Mouse (Mus musculus) forebrain, embryonic 12.5 days (tissue): ENCODE measurements around the gene Tk1. TPM values are rescaled to one million over a fixed set of nuclear protein-coding genes. Genes with fewer than 3 reads are reported as not detected.

Source experiments
- ATAC-seq: fragments of 200-750 bp; cut with Nextera tagmentation; 2 replicates; pipeline ENCODE4 v1.8.0; 2017; ENCODE audit warnings: moderate TSS enrichment; ENCODE audit not compliant: low FRiP score
- H3K27ac ChIP-seq: fragments of 300-500 bp; sonication (generic); 2 replicates; pipeline ENCODE4 v1.5.1; 2016; ENCODE audit warnings: mild to moderate bottlenecking
- H3K27me3 ChIP-seq: fragments of 300-500 bp; sonication (generic); 2 replicates; pipeline ENCODE4 v1.6.1; 2016; ENCODE audit warnings: mild to moderate bottlenecking
- H3K36me3 ChIP-seq: fragments of 300-500 bp; sonication (generic); replicated peaks from 2 replicates; pipeline ENCODE4 v1.6.1; 2016; ENCODE audit warnings: mild to moderate bottlenecking
- H3K4me1 ChIP-seq: fragments of 300-500 bp; sonication (generic); 2 replicates; pipeline ENCODE4 v1.6.1; 2016
- H3K4me2 ChIP-seq: fragments of 300-500 bp; sonication (generic); 2 replicates; pipeline ENCODE4 v1.6.1; 2016; ENCODE audit warnings: mild to moderate bottlenecking, moderate library complexity
- H3K4me3 ChIP-seq: fragments of 300-500 bp; sonication (generic); replicated peaks from 2 replicates; pipeline ENCODE4 v1.5.1; 2016; ENCODE audit warnings: mild to moderate bottlenecking
- H3K9ac ChIP-seq: fragments of 300-500 bp; sonication (generic); 2 replicates; pipeline ENCODE4 v1.6.1; 2016; ENCODE audit warnings: mild to moderate bottlenecking
- H3K9me3 ChIP-seq: fragments of 300-500 bp; sonication (generic); 2 replicates; pipeline ENCODE4 v1.6.1; 2016
- WGBS: fragments of 180-500 bp; shearing (Covaris S2); methylation state at CpG from one replicate; pipeline ENCODE4 v1.1.7; 2016; 5-methylcytosine and 5-hydroxymethylcytosine counted together
- polyA plus RNA-seq: library from polyadenylated mRNA; unstranded; fragments of >200 nt; fragmentation: Nextera tagmentation; extraction: Ambion mirVana; gene quantifications from 2 replicates; pipeline ENCODE4 v1.2.1, GENCODE M21; 2016

Tk1 gene
- polyA plus RNA-seq, 1 experiment from 2014 or later: 115 TPM

DNA sequence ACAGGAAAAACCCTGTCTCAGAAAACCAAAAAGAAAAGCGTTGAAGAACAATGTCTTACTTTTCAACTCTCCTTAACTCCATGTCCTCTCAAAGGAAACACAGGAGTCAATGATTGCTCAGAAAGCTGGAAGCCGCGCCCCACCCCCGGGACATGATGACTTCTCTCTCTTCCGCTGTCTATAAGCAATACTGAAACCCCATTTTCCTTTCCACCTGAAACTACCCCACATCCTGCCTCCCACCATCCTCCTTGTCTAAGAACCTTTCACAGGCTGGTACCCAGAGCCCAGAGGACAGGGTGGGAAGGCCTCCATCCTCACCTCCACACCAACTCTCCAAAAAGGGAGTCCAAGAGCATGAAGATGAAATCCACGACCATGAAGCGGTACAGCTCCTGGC, 53.5 kb downstream of the Tk1 start:
- Histone ChIP-seq H3K27me3 (no peaks in the 10 kb centered on the region), H3K9ac (no peak overlapping the region), H3K27ac (no peak overlapping the region), H3K36me3 (0 out of 2 replicates have a peak, but pooled peaks cover 2% of the 10 kb centered on the region), H3K4me1 (peaks cover 12% of the 10 kb centered on the region), H3K4me3 (no peak overlapping the region), H3K9me3 (no peaks in the 10 kb centered on the region), H3K4me2 (no peak overlapping the region)
- ATAC-seq: no peak
- 92% methylated on average over 7 of the region's 7 CpGs for WGBS

GRCm38 (mm10) chr11:117770407-117770806, 55.5 kb downstream of the Tk1 start:
- no peak overlapping the region for H3K27ac ChIP-seq
- ATAC-seq: no peak

DNA sequence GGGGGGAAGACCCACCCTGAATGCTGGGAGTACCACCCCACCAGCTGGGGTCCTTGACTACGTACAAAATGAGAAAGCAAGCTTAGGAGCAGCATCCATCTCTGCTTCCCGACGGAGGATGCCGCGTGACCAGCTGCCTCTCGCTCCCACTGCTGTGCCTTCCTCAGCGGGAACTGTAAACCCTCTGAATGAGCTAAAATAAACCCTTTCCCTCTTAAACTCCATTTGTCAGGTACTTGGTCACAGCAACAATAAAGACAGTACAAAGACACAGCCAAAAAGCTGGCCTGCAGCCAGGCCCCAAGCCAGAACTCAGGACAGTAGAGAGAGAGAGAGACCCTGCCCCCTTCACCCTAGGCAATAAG, 56.2 kb downstream of the Tk1 start:
- Histone ChIP-seq H3K27me3 (no peaks in the 10 kb centered on the region), H3K9me3 (no peaks in the 10 kb centered on the region), H3K36me3 (peaks cover 5% of the 10 kb centered on the region), H3K4me3 (no peak overlapping the region), H3K4me2 (no peak overlapping the region), H3K27ac (peak overlapping the region; percentile 56; the same call in 1 of the 2 replicates), H3K4me1 (peaks cover 12% of the 10 kb centered on the region), H3K9ac (no peak overlapping the region)
- no peak for ATAC-seq
- 65% methylated on average over 7 of the region's 7 CpGs for WGBS

More at GRCm38 (mm10) chr11:117770407-117770806, 55.5 kb downstream of the Tk1 start:
- no peaks in the 10 kb centered on the region for H3K27me3 ChIP-seq
- H3K9ac ChIP-seq: no peak overlapping the region
- no peaks in the 10 kb centered on the region for H3K9me3 ChIP-seq
- H3K4me1 ChIP-seq: peaks cover 12% of the 10 kb centered on the region
- 94% methylated on average over 10 of the region's 10 CpGs for whole genome bisulfite sequencing
- H3K4me2 ChIP-seq: no peak overlapping the region
- H3K4me3 ChIP-seq: no peak overlapping the region
- peaks cover 2% of the 10 kb centered on the region; the same call in 1 of the 2 replicates for H3K36me3 ChIP-seq

DNA sequence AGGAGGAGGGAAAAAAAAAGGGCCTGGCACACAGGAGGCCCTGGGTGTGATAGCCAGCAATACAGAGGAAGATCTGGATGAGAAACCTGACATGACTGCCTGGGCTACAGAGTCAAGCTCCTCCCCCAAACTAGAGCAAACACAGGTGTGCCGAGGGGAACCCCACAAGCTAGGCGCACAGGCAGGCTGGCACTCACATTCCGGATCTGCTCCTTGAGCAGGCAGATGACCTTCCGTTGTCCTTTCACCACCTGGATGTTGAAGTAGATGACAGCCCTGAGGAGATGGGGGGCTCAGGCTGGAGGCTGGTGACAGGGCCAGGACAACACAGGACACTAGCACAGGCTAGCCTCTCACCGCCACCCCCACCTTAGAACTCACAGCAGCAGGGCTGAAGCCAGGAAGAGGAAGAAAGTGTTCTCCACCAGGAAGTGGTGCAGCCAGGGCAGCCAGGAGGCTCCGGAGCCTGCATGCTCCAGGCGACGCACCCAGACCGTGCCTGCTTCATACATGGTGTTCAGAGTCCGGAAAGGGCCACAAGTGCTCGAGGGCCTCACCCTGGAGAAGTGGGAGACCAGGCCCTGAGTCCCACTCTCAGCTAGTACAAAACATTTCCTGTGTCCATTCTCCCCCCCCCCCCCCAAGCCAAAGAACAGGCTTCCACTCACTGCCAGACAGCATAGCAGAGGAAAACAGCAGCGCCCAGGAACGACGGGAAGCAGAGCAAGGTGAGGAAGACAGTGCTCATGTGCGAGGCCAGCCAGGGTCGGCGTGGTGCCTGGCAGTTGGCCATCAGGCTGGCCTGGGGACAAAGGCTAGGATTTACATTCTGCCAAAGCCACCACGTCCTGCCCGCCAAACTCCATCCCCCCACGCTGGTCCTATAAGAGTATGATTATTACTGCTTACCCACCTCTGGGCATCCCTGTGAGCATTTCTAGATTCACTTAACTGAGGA, 56.9 kb downstream of the Tk1 start:
- Histone ChIP-seq H3K36me3 (peaks cover 12% of the 10 kb centered on the region), H3K4me1 (peaks cover 12% of the 10 kb centered on the region), H3K27ac (no peak overlapping the region), H3K27me3 (no peaks in the 10 kb centered on the region), H3K9ac (no peak overlapping the region), H3K4me2 (no peak overlapping the region), H3K4me3 (no peak overlapping the region), H3K9me3 (no peaks in the 10 kb centered on the region)
- 82% methylated on average over 20 of the region's 20 CpGs for WGBS
- no peak for ATAC-seq

DNA sequence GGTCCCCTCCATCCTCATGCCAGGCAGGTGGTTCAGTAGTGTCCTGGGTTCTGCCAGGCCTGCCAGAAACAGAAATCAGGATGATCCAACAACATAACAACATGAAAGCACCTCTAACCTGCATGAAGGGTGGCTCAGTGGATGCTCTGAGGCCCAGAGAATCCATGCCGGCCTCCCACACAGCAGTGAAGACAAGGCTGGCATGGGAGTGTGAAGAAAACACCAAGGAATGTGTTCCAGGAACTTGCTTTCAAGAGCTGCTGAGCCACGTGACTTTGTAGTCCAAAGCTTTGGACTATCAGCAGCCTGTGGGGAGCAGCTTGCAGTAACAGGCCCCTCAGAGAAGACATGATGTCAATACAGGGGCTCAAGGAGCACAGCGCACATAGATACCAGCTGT, 59.6 kb downstream of the Tk1 start:
- Histone ChIP-seq H3K4me3 (no peak overlapping the region), H3K36me3 (peaks cover 33% of the 10 kb centered on the region), H3K27ac (no peak overlapping the region), H3K9me3 (no peaks in the 10 kb centered on the region), H3K4me1 (peaks cover 12% of the 10 kb centered on the region), H3K27me3 (no peaks in the 10 kb centered on the region), H3K9ac (no peak overlapping the region), H3K4me2 (no peak overlapping the region)
- ATAC-seq: no peak
- WGBS: 89% methylated on average over 3 of the region's 3 CpGs

Other genes with a start within 250 kb of the Tk1 start
- 23.7 and 25.0 TPM in 2 replicates for gene Tnrc6c, start 171.8 kb downstream of the Tk1 start, polyA plus RNA-seq
- gene Tmc8, start 44.0 kb downstream of the Tk1 start, polyA plus RNA-seq: 0.82 and 1.2 TPM in 2 replicates
- gene Tmc6, start 43.9 kb downstream of the Tk1 start, polyA plus RNA-seq: 3.0 and 4.4 TPM in 2 replicates
- gene 6030468B19Rik, start 28.4 kb downstream of the Tk1 start, polyA plus RNA-seq: not detected in 2 replicates
- gene Gm20708, start 16.4 kb downstream of the Tk1 start, polyA plus RNA-seq: 0.15 and 0.56 TPM in 2 replicates
- 20.6 and 25.5 TPM in 2 replicates for gene Syngr2, start 16.4 kb downstream of the Tk1 start, polyA plus RNA-seq
- gene Afmid, start 168 bp downstream of the Tk1 start, polyA plus RNA-seq: 5.6 and 5.9 TPM in 2 replicates
- 282 and 293 TPM in 2 replicates for gene Birc5, start 23.2 kb upstream of the Tk1 start, polyA plus RNA-seq
- gene Tmem235, start 34.7 kb upstream of the Tk1 start, polyA plus RNA-seq: not detected in 2 replicates
- 2.9 and 3.9 TPM in 2 replicates for gene Tha1, start 47.4 kb upstream of the Tk1 start, polyA plus RNA-seq
- gene Socs3, start 144.0 kb upstream of the Tk1 start, polyA plus RNA-seq: 13.5 and 14.7 TPM in 2 replicates
- 45.3 and 45.9 TPM in 2 replicates for gene Pgs1, start 160.2 kb upstream of the Tk1 start, polyA plus RNA-seq